Mouse (Mus musculus) lung, postnatal 36 days (tissue): Measurements from ENCODE around the gene Ppp3ca.
A peak's percentile ranks its signal among the peaks of the same experiment; 100 is the strongest.

Source experiments
- DNase-seq: peaks from one replicate; pipeline ENCODE4 v3.0.0; 2022; ENCODE audit warnings: mixed read lengths

Ppp3ca gene

DNA sequence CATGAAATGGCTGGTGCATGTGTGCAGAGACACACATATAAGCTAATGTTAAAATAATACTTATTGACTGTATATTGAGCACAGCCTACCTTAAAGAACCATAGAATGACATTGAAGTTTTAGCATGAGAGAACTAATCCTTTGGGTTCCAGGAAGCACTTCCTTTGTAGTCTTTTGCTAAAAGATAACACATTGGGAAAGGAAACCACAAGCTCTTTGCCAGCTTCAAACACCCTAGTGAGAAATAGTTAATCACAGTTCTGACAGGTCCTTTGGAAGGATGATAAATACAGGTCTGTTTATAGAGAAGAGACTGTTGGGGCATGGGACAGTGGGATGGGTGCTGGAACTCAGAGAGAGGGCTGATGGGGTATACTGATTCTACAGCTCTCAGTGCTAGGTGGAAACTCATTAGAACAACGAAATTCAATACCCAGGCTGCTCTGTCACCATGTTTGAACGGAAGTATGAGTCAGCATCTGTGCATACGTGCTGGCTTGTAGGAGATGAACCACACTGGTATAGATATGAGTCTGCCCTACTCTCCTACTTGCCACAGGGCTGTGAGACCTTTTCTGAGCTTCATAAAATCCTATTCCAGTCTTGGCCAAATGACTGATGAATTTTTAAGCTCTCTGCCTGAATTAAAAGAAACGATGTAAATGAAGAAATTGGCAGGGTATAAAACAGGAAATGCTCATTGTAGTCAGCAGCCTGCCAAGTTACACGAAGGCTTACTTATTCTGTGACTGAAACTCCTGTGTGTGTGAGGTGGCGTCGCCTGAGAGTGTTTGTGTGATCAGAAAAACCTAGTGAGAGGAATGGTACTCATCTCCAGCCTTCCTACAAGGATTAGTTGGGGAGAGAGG lies 271.0 kb downstream of the Ppp3ca start:
- DNase-seq = no peak

DNA sequence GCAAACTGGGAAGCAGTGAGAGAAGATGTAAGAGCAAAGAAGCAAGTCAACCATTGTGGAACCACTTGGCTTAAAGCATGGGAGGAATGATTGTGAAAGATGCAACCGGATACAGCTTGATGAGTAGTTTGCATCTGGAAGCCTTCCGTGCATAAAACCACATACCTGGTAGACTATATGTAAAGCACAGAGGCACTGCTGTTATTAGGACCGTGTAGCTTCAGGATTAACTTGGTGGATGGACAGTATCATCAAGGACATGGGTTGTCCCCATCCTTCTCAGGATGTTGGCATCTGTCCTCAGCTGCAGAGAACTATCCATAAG lies 271.6 kb downstream of the Ppp3ca start:
- no peak for DNase-seq

DNA sequence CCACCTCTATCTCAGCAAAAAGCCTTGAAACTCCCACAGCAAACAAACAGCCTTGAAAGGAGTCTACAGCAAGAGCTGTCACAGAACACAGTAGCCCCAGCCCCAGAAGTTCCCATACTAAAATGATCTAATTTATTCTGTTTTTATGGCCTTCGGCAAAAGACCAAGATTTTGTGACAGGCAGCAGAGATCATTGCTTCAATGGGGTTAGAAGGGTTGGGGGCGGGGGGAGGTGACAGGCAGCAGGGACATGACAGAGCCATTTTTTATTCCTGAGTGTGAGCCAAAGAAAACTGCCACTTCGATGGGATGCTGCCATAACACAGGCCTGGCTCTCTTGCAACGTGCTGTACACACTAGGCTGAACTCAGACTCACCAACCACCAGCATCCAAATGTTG lies 275.6 kb downstream of the Ppp3ca start:
- no peak for DNase-seq

DNA sequence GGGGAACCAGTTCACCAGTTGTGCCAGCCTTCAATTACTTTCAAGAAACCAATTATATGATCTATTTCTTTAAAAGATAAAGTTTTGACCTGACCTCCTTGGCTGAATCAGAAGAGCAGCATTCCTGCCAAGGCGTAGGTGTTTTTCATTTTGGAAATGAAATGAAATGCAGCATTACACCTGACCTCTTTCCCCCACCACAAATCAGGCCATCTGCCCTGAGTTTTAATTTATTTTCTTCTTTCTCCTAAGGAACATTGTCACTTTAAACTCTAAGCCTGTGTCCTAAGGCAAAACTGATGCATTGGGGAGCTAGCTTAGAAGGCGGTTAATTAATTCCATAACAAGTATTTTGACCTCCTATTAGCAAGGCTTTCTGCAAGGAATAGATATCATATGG lies 276.7 kb downstream of the Ppp3ca start:
- DNase-seq = no peak

DNA sequence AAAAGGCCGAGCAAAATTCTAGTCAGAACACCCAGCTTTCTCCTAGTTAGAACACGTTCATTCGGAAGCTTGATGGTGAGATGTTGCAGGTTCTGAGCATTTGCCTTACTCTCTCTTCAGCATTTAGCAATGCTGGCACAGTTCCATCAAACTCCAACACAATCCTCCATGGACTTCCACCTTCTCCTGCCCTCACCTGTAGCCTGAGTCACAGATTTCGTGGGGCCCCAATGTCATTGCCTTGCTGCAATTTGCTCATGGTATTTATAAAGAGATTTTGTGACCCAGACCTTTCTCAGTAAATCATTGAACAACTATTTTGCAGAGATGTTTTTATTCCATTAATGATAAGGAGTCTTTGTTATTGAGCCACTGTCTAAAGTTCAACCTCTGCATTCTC lies 278.2 kb downstream of the Ppp3ca start:
- no peak for DNase-seq

DNA sequence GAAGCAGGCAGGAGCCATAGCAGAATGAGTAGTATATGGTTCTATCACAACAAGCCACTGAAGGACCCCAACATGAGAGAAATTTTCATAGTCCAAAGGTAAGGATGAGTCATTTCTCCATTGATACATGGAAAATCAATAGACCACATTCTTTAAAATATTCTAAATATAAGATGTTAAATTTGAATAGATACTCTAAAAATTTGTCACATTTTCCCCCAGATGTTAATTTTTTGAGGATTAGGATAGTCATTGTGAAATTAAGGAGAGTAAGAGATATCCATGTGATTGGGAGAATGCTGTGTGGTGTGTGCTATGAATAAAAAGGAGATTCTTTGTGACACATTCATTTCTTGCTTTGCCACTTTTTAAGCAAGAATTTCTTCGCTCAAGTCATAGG lies 281.9 kb downstream of the Ppp3ca start:
- no peak for DNase-seq

DNA sequence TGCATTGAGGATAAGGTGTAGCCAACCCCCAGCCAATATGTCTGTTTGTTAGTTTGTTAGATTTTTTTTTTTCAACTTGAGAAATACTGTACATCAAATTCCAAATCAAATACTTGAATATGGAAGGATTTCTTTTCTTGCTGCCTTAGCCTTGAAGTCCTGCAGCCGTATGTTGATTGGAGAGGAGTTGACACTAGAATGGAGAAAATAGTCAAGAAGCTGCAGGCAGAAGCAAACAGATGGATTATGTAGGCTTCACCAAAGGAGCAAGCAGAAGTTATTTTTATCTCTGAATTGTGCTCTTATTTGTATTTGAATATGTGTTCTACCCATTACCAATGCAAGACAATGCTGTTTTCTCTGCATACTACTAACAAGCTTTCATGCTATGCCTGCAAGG lies 282.9 kb downstream of the Ppp3ca start:
- DNase-seq = no peak

DNA sequence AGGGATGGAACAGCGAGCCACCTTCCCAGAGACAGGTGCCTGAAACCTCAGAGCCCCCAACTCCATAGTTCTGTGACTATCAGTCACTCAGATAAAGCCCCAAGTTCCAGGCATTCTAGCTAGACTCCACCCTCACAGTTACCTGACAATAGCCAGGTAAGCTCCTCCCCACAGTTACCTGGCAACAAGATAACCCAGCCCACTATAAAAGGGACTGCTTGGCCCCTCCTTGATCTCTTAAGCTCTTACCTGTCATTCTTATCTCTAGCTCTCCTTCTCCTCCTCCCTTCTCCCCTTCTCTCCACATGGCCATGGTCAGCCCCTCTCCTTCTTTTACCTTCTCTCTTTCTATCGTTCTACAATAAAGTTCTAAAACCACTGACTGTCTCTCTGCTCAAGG lies 285.1 kb downstream of the Ppp3ca start:
- no peak for DNase-seq

DNA sequence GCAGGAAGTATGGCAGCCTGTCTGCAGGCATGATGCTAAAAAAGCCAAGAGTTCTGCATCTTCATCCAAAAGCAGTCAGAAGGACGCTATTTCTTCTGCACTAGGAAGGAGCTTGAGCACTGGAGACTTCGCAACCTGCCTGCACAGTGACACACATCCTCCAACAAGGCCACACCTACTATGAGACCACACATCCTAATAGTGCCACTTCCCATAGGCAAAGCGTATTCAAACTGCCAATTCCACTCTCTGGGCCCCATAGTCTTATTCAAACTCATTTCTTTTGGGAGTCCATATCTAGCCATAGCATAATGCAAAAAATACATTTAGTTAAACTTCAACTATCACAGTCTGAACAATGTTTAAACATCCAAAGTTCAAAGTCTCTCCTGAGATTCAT lies 290.4 kb downstream of the Ppp3ca start:
- no peak for DNase-seq

DNA sequence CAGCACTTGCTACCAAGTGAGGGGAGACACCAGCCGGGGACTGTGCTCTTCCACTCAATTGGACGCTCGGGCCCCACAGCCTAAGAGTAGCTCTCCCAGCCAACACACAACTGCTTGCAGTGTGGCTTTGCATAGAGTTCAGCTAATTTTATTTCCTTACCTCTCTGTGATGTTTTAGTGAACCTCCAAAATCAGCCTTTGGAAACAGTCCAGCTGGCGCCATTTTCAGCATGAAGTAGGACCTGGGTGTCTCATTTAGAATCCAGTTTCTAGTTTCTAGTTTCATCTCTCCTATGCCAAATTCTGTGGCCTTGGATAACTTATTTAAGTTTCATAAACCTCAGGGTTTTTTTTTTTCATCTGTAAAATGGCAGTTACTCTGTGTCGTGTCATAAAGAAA lies 296.9 kb downstream of the Ppp3ca start:
- no peak for DNase-seq

DNA sequence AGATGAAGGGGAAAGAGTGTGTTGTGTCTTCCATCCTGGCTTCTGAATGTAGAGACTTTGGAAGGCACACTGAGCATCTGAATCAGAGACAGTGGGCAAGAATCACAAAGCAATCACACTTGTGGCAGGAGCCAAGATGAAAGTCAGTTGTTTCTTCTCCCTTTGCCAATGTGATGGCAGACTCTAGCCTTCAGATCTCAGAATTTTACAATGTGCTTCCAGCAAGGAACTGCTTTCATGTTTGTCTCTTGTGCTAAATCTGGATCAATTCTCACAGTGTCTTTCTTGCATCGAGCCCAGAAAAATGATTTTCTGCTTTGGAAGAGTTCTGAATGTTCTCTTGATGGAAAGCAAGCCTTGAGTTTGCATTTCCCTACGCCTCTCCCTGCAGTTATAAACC lies 297.6 kb downstream of the Ppp3ca start:
- DNase-seq = no peak

DNA sequence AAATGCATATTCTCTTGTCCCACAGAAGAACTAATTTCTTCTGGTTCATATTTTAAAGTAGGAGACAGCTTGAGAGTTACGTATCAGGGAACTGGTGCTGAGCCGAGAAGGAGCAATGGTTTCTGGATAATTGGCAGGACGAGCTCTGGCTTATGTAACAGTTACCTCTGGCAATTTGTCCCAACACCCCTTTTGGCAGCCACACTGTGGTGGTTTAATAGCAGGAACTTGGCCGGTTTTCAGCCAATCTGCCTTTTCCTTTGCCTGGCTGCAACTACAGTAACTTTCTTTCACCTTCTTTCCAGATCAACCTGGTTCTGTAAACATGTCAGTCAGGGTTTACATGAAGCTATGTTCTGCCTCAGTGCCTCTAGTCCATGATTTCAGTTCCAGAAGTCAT lies 299.9 kb downstream of the Ppp3ca start:
- DNase-seq = peak; percentile 62

DNA sequence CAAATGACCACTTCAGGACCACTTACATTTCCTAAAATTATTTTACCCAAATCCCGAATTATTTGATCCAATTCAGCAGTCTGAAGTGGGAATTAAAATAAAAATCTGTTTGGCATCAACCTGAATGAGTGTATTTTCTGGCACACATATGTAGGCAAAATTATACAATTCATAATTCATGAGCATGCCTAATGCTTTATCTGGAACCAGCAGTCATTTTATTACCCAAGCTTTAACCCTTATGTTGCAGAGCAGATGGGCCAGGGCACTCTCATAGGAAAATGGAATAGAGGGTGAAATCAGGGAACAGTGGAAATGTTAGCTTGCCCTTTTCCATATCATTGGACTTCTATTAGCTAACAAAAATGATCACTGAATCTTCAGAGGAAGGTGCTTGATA lies 307.9 kb downstream of the Ppp3ca start:
- DNase-seq = no peak

DNA sequence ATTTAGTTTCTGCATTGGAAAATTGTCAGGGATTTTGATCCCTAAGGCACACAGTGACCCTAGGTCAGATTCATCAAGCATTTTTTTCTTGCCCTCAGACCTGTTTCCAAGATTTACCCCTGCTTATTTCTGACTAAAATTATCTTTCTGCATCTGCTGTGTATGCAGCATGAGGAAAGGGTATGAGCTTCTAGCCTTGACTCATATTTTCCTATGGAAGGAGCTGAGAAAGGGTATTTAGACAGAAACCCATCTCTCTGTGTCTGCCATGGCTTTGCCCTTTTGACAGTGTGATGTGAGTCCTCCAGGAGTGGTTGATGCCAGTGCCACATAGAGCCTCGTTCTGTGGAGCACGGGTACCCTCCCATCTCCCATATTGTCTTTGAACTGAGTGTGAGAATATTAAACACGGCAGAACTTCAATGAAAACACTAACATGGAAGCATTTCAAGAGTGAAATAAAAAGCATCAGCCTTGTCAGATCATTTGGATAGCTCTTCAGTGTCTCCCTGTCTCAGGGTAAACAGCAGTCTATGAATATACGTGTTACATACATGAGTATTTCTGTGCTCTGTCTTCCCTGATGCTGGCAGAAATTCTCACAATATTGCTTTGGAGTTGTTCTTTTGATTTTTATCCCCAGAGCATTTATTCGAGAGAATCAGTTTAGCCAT lies 311.1 kb downstream of the Ppp3ca start:
- no peak for DNase-seq

DNA sequence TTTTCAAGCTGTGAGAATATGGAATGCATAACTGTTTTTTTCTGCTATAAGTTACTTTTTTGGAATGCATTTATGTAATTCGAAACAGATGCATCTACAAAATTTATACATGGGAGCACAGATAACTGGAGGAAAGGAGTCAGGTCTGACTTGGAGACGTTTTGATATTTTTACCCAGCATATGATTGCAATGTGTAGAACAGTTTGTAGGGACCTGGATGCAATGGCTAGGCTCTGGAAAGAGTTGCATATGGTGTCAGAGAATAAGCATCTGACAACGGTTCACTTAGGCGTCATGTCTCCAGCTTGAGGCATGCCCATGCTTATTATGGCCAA lies 311.6 kb downstream of the Ppp3ca start:
- DNase-seq = no peak

DNA sequence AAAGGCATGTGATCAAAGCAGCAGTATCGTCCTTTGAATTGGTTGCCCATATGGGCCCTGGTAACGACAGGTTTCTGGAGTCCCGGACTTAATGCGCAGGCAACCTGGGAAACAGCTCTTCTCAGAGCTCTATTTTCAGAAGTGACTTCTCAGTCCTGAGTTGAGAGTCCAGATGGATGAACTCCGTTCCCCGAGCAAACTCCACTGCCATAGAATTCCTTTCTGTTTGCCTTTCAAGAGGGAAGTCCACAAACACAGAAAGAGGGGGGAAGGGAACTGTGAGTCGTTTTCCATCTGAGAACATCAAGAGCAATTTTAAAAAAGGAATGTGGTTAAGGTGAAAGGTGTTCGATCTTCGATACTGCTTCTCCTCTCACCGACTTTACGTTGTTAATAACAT lies 312.1 kb downstream of the Ppp3ca start:
- DNase-seq = no peak

DNA sequence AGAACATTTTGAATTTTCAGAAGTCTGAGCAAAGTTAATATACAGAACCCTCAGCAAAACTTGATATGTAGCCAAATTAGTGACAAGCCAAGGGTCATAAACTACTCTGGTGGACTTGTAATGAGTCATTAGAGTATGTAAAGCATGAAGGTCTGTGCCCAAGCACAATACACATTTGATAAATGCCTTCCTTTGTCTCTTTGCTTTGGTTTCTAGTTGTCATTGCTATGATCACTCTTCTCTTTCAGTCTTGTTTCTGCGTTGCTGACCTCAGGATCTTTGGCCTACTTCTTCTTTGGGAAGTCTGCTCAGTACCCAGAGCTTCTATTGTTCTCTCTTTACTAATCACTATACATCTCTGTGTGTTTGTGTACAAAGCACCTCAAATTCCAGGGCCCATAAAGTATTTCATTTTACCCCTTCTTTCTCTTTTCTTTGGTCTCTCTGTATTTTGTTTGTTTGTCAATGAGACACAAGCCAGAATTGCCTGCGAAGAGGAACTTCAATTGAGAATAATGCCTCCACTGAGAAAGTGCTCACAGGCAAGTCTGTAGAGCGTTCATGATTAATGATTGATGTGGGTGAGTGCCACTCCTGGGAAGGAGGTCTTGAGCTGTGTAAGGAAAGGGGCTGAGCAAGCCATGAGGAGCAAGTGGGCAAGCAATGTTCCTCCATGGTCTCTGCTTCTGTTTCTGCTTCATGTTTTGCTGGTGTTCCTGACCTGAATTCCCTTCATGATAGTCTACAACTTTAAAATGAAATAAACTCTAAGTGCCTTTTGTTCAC lies 316.4 kb downstream of the Ppp3ca start:
- no peak for DNase-seq
